In the genomic region with DNA sequence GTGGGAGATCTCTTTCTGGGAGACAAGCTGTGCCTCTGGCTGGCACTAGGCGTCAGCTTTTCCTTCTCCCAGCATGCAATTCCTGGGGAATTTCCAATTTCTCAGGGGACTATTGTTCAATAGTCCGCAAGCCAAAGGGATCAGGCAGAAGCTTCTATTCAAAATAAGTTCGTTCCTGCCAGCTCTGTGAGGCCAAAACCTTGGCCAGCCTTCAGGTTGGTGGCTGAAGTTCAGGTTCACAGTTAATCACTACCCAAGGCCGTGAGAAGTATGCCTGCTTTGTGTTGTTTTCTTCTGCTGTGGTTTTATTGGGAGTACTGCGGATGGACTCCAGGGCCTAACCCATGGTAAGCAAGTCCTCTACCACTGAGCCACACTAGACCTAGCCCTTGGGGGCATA, we compare ENCODE assay signal across 12 mouse cellular contexts. TPM values are rescaled to one million over a fixed set of nuclear protein-coding genes. Genes with fewer than 3 reads are reported as not detected.
DNase-seq lines count a peak whose midpoint lies in the region; ATAC-seq lines count a peak whose summit lies in the region.
"Had no signal": no experiment of that assay in that cellular context is flagged by ENCODE, and none has a peak within 500 bp of the region (broad histone marks: within the 10 kb centered on the region; RNA-seq: fewer than 3 reads in every experiment).

No protein-coding gene starts in this region.

- no peak overlapping the region for H3K4me2 ChIP-seq in kidney, embryonic 14.5 days (replicated peaks; ENCODE audit: low read depth, low read length)
- H3K4me2 ChIP-seq: neural tube, embryonic 12.5 days had no signal

- H3K27ac ChIP-seq in kidney, embryonic 14.5 days (ENCODE audit: low read depth, low read length), result no peak overlapping the region
- H3K27ac ChIP-seq: neural tube, embryonic 12.5 days had no signal

- no peaks in the 10 kb centered on the region for H3K9me3 ChIP-seq in kidney, embryonic 14.5 days (ENCODE audit: control insufficient read depth, low read length)
- H3K9me3 ChIP-seq: G1E; neural tube, embryonic 12.5 days had no signal

- peaks cover 87% of the 10 kb centered on the region for H3K36me3 ChIP-seq in kidney, embryonic 14.5 days (ENCODE audit: control insufficient read depth, insufficient read depth, low read length)

- no peaks in the 10 kb centered on the region for H3K27me3 ChIP-seq in kidney, embryonic 14.5 days (ENCODE audit: control insufficient read depth, insufficient read depth, low read length)
- H3K27me3 ChIP-seq: neural tube, embryonic 12.5 days had no signal

- no peak overlapping the region for H3K4me3 ChIP-seq in kidney, embryonic 14.5 days (ENCODE audit: low read length)
- H3K4me3 ChIP-seq: neural tube, embryonic 12.5 days had no signal

- H3K4me1 ChIP-seq in kidney, embryonic 14.5 days (ENCODE audit: control insufficient read depth, insufficient read depth, low read length), result no peaks in the 10 kb centered on the region
- H3K4me1 ChIP-seq: neural tube, embryonic 12.5 days had no signal

- WGBS in kidney, embryonic 14.5 days, result 91% methylated on average over 5 of the region's 5 CpGs

- DNase-seq in kidney, adult 18-20 months, result peak; percentile 72
- DNase-seq in adrenal gland, postnatal 36 days, result peak; percentile 53 to 67
- DNase-seq in fibroblast of lung, adult 2 months (ENCODE audit: low read depth), result peak; percentile 82
- DNase-seq in layer of hippocampus, postnatal 10 days (ENCODE audit: low spot score in 2 of 2), result peak; percentile 65 to 67
- no peak for DNase-seq in ovary, postnatal 14 days (ENCODE audit: low spot score)
- DNase-seq in frontal cortex, postnatal 10 days (ENCODE audit: low spot score in 2 of 2), result no peak
- DNase-seq: cerebellum, adult 11 months; gastrocnemius, postnatal 10 days; lung, adult 18-20 months had no signal

- no peak for ATAC-seq in kidney, embryonic 14.5 days (ENCODE audit: low FRiP score, low TSS enrichment)

- H3K9ac ChIP-seq in kidney, embryonic 14.5 days (ENCODE audit: low read depth, low read length), result no peak overlapping the region
- H3K9ac ChIP-seq: neural tube, embryonic 12.5 days had no signal

RNA-seq across cellular contexts. Expression of a gene that starts 29.8 kb away (rescaled TPM):
- 8.3 and 10.4 TPM in 2 replicates for polyA plus RNA-seq in kidney, embryonic 14.5 days (2014; fragmentation: Nextera tagmentation; extraction: Ambion mirVana)
- 10 to 100 TPM in 1 of 2 experiments, 1 to 10 TPM in 1; 9.4 to 23.4 TPM for total RNA-seq in adrenal gland, postnatal 36 days (2021)
- 10 to 100 TPM; 49.1 to 54.6 TPM for total RNA-seq in layer of hippocampus, postnatal 10 days (2021)

RNA-seq across cellular contexts. Expression of a gene that starts 30.4 kb away (rescaled TPM):
- polyA plus RNA-seq in kidney, embryonic 14.5 days (2014; fragmentation: Nextera tagmentation; extraction: Ambion mirVana), result 28.3 and 42.4 TPM in 2 replicates
- 1,000 to 10,000 TPM; 1,648 to 1,771 TPM for total RNA-seq in adrenal gland, postnatal 36 days (2021)
- 100 to 1,000 TPM; 276 to 282 TPM for total RNA-seq in layer of hippocampus, postnatal 10 days (2021)

Comparison
In these comparisons a context has a peak if more than half of its experiments do, and no peak if none do; other contexts are left out.
1. DNase-seq: peak in kidney, adult 18-20 months (single experiment), adrenal gland, postnatal 36 days (2 of 2), fibroblast of lung, adult 2 months (single experiment) and layer of hippocampus, postnatal 10 days (2 of 2); none in ovary, postnatal 14 days (single experiment) and frontal cortex, postnatal 10 days (0 of 2).
2. RNA of a gene that starts 30.4 kb away (total RNA-seq): 1,648 to 1,771 TPM in adrenal gland, postnatal 36 days; 276 to 282 TPM in layer of hippocampus, postnatal 10 days; every median in the first group is over 4 times any median in the second.